Mouse (Mus musculus): ENCODE results near the gene Olfr705. TPM values are rescaled to one million over a fixed set of nuclear protein-coding genes. Genes with fewer than 3 reads are reported as not detected.

Olfr705 gene
- polyA plus RNA-seq, 1 experiment from 2014 or later = not detected

Other genes starting within 250 kb of the Olfr705 start
- not detected in 2 replicates for gene Olfr693, start 196.3 kb downstream of the Olfr705 start, polyA plus RNA-seq (2014; fragmentation: Nextera tagmentation; extraction: Ambion mirVana)
- gene Olfr694, start 185.1 kb downstream of the Olfr705 start, polyA plus RNA-seq (2014; fragmentation: Nextera tagmentation; extraction: Ambion mirVana) = not detected in 2 replicates
- not detected in 2 replicates for gene Olfr695, start 160.5 kb downstream of the Olfr705 start, polyA plus RNA-seq (2014; fragmentation: Nextera tagmentation; extraction: Ambion mirVana)
- gene Olfr697, start 134.4 kb downstream of the Olfr705 start, polyA plus RNA-seq (2014; fragmentation: Nextera tagmentation; extraction: Ambion mirVana) = 0.20 TPM in 1 of 2 replicates, not detected in the other
- not detected in 2 replicates for gene Olfr698, start 121.5 kb downstream of the Olfr705 start, polyA plus RNA-seq (2014; fragmentation: Nextera tagmentation; extraction: Ambion mirVana)
- gene Olfr699, start 83.7 kb downstream of the Olfr705 start, polyA plus RNA-seq (2014; fragmentation: Nextera tagmentation; extraction: Ambion mirVana) = not detected in 2 replicates
- gene Olfr700, start 68.1 kb downstream of the Olfr705 start, polyA plus RNA-seq (2014; fragmentation: Nextera tagmentation; extraction: Ambion mirVana) = not detected in 2 replicates
- gene Olfr701, start 62.8 kb downstream of the Olfr705 start, polyA plus RNA-seq (2014; fragmentation: Nextera tagmentation; extraction: Ambion mirVana) = 0.08 TPM in 1 of 2 replicates, not detected in the other
- gene Olfr702, start 43.0 kb downstream of the Olfr705 start, polyA plus RNA-seq (2014; fragmentation: Nextera tagmentation; extraction: Ambion mirVana) = not detected in 2 replicates
- gene Olfr703, start 33.5 kb downstream of the Olfr705 start, polyA plus RNA-seq (2014; fragmentation: Nextera tagmentation; extraction: Ambion mirVana) = not detected in 2 replicates
- not detected in 2 replicates for gene Olfr704, start 13.7 kb downstream of the Olfr705 start, polyA plus RNA-seq (2014; fragmentation: Nextera tagmentation; extraction: Ambion mirVana)
- not detected in 2 replicates for gene Olfr706, start 11.3 kb upstream of the Olfr705 start, polyA plus RNA-seq (2014; fragmentation: Nextera tagmentation; extraction: Ambion mirVana)
- 0.10 TPM in 1 of 2 replicates, not detected in the other for gene Olfr707, start 24.4 kb upstream of the Olfr705 start, polyA plus RNA-seq (2014; fragmentation: Nextera tagmentation; extraction: Ambion mirVana)
- gene Olfr1532-ps1, start 31.1 kb upstream of the Olfr705 start, polyA plus RNA-seq (2014; fragmentation: Nextera tagmentation; extraction: Ambion mirVana) = not detected in 2 replicates
- not detected in 2 replicates for gene Olfr709-ps1, start 55.3 kb upstream of the Olfr705 start, polyA plus RNA-seq (2014; fragmentation: Nextera tagmentation; extraction: Ambion mirVana)
- not detected in 2 replicates for gene Olfr710, start 71.4 kb upstream of the Olfr705 start, polyA plus RNA-seq (2014; fragmentation: Nextera tagmentation; extraction: Ambion mirVana)
- gene Olfr6, start 87.0 kb upstream of the Olfr705 start, polyA plus RNA-seq (2014; fragmentation: Nextera tagmentation; extraction: Ambion mirVana) = 0.04 TPM in 1 of 2 replicates, not detected in the other
- gene Olfr711, start 98.6 kb upstream of the Olfr705 start, polyA plus RNA-seq (2014; fragmentation: Nextera tagmentation; extraction: Ambion mirVana) = not detected in 2 replicates
- not detected in 2 replicates for gene Olfr2, start 129.2 kb upstream of the Olfr705 start, polyA plus RNA-seq (2014; fragmentation: Nextera tagmentation; extraction: Ambion mirVana)
- not detected in 2 replicates for gene Olfr713, start 154.3 kb upstream of the Olfr705 start, polyA plus RNA-seq (2014; fragmentation: Nextera tagmentation; extraction: Ambion mirVana)
- not detected in 2 replicates for gene Olfr714, start 194.1 kb upstream of the Olfr705 start, polyA plus RNA-seq (2014; fragmentation: Nextera tagmentation; extraction: Ambion mirVana)
- gene Olfr17, start 216.3 kb upstream of the Olfr705 start, polyA plus RNA-seq (2014; fragmentation: Nextera tagmentation; extraction: Ambion mirVana) = 0.18 TPM in 1 of 2 replicates, not detected in the other
- not detected in 2 replicates for gene Olfr715b, start 233.5 kb upstream of the Olfr705 start, polyA plus RNA-seq (2014; fragmentation: Nextera tagmentation; extraction: Ambion mirVana)

Data from embryonic facial prominence, embryonic 14.5 days (tissue).